Mouse (Mus musculus): ENCODE results near the gene Proca1.

Proca1 gene

DNA sequence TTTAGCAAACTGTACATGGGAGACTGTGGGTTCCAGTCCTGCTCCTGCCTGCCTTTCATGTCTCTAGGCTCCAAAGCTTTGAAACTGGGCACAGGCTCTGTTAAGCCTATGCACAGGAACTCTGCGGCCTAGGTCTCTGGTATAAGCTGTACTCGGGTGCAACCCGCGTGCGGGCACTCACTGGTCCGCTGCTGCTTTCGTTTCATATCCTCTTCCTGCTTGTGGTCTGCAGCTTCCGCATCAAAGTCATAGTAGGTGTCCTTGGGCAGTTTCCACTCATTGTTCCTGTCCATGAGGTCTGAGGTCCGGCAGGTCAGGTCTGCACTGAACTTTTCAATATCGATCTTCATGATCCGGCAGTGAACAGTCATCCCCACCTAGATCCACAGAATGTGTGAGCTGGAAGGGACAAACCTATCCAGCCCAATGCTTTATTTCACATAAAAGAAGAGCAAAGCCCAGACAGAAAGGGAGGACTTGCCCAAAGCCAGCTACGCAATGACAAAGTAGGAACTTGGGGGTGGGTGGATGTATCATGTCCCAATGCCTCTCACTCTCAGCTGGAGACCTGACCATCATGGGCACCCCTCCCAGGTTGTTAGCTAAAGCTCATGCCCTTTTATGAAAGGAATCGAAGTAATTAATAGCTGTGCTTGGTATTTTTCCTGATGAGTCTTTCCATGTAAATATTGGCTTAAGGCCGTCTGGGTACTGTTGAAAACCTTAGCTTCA is 20.1 kb downstream of the Proca1 start:
- peak; percentile 26 for DNase-seq (ENCODE audit: low read depth, low spot score)

DNA sequence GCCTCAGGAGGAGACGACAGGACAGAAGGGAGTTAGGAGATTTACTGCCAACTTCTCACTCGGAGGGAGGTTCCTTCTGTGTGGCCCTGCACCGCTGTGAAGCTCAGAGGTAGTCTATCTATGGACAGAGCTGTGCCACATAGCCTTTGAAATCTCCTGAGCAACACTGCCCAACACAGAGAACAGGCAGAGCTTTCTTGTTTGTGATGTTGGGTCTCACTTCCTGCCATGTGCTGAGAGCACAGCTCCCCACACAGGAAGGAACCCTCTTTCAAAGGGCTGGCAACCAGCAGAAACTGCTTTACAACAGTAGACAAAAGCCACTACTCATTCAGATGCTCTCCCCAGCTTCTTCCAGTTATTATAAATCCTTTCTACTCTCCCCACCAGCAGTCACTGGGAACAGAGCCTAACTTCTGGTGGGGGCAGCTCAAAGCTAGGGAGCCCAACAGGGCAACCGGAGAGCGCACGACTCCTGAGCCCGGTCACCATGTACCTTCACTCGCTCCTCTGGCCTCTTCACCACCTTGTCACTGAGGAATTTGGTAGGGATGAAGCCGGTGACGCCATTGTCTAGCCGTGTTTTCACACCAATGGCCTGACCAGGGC is 22.6 kb downstream of the Proca1 start:
- DNase-seq (ENCODE audit: low read depth, low spot score): peak; percentile 54

GRCm38 (mm10) chr11:78223586-78223985 is 30.4 kb downstream of the Proca1 start:
- DNase-seq (ENCODE audit: low read depth, low spot score): no peak

DNA sequence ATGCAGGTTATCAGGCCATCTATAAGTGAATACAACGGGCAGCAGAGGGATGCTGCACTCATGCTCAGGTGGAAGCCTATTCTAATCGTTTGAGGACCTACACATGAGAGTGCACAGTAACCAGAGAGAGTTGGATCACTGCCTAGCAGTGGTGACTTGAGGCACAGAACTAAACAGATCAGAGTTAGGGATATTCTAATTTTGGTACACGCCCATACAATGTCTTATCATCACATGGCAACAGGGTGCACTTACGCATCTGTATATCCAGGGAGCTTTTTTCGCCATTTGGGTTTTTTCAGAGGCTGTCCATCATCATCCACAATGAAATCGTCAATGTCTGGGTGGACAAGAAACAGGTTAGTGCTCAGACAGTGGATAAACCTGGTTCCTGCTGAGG is 38.3 kb downstream of the Proca1 start:
- no peak for DNase-seq (ENCODE audit: low read depth, low spot score)

- DNase-seq (ENCODE audit: low read depth, low spot score): no peak
Observed at GRCm38 (mm10) chr11:78240193-78240857, 47.1 kb downstream of the Proca1 start.

DNA sequence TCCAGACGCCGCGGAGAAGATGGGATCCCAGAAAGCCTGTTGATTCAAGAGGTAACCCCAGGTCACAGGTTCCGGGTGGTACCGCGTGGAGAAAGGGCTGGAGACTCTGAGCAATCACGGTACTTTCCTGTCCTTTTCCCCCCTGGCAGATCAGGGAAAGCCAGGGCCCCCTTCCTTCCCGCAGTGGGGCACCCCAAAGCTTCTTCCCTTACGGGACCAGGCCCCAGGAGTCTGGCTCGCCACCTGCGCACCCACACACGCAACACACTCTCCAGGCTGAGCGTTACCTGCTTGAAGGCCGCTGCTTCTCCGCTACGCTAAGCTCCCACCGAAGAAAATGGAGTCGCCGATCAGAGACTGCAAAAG is 52.1 kb downstream of the Proca1 start:
- no peak for DNase-seq (ENCODE audit: low read depth, low spot score)

DNA sequence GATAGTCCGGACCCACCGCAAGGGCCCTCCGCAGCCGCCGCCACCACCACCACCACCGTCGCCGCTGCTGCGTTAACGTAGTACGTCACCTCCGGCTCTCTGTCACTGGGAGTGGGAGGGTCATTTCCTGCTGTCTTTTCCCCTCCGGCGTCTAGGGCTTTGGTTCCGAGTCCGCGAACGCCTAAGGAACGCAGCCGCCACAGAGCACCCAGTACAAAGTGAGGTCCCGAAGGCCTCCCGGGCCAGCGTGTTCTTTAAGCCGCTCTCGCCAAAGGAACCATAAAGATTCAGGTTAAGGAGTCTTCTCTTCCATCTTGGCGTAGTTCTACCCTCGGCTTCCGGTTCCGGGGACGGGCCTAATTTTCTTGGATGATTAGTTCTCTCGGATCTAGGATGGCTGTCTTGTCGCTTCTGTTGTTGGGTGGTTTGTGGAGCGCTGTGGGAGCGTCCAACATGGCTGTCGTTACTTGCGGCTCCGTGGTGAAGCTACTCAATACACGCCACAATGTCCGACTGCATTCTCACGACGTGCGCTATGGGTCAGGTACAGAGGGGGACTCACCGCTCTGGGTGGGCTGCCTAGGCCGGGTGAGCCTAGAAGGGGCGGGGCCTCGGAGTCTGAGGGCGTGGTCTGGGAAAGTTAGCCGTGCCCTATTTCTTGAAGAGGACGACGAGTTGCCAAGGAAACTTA is 52.6 kb downstream of the Proca1 start, which contains the start of the genes Sdf2 and Supt6:
Gene Sdf2, plus strand, starts transcription at position 120 of the 691 bp plus-strand sequence.
Gene Supt6, minus strand, starts transcription at position 361 of the 691 bp plus-strand sequence.
- peak; percentile 93 for DNase-seq (ENCODE audit: low read depth, low spot score)

- DNase-seq (ENCODE audit: low read depth, low spot score): peak; percentile 51
Observed at GRCm38 (mm10) chr11:78246318-78247011, 53.3 kb downstream of the Proca1 start.

DNA sequence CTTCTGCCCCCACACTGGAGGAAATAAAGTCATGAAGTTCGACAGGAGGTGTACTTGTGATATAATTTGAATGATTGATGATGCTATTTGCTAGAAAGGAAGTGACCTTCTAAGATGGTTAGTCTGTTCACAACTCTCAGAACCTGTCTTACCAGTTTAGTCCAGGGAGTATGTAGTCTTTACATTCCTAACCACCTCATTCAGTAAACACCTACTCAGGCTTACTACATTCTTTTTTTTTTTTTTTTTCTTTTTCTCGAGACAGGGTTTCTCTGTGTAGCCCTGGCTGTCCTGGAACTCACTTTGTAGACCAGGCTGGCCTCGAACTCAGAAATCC is 53.8 kb downstream of the Proca1 start:
- DNase-seq (ENCODE audit: low read depth, low spot score): no peak

- DNase-seq (ENCODE audit: low read depth, low spot score): no peak
Observed at GRCm38 (mm10) chr11:78247727-78248140, 54.5 kb downstream of the Proca1 start.
